Comparison of ENCODE assay signal across 8 mouse cellular contexts in genomic region chr4:126147533-126148160, GRCm38 (mm10). TPM values are rescaled to one million over a fixed set of nuclear protein-coding genes. Genes with fewer than 3 reads are reported as not detected.
DNase-seq lines count a peak whose midpoint lies in the region; ATAC-seq and TF ChIP-seq lines count a peak whose summit lies in the region.

Gene Eva1b, plus strand, starts transcription at chr4:126147744.

- WGBS in heart, embryonic 10.5 days, result 2% methylated on average over 24 of the region's 24 CpGs
- 6% methylated on average over 23 of the region's 24 CpGs for WGBS in lung, postnatal 0 days
- WGBS in small intestine, adult 2 months, result 15% methylated on average over 24 of the region's 24 CpGs

- ATAC-seq in lung, postnatal 0 days, result peak; percentile 79
- ATAC-seq in megakaryocyte progenitor cell, adult 5-6 weeks (replicated peaks; ENCODE audit: poor library complexity), result no peak

- peak within 1 kb of the TSS; percentile 78 for H3K4me3 ChIP-seq in heart, embryonic 10.5 days
- H3K4me3 ChIP-seq in lung, postnatal 0 days (ENCODE audit: low read depth, low read length), result peak within 1 kb of the TSS; percentile 57
- H3K4me3 ChIP-seq in small intestine, adult 2 months (ENCODE audit: low read depth, low read length), result peak within 1 kb of the TSS; percentile 76

- TF ChIP-seq EP300 in lung, postnatal 0 days (IDR thresholded peaks at IDR 0.05), result no peak

- no peaks in the 10 kb centered on the region for H3K9me3 ChIP-seq in heart, embryonic 10.5 days
- H3K9me3 ChIP-seq in lung, postnatal 0 days (ENCODE audit: low read length), result no peaks in the 10 kb centered on the region

- peak; percentile 79 for DNase-seq in R1 (ENCODE audit: low read depth, low spot score)
- DNase-seq in embryo, embryonic 11.5 days (ENCODE audit: low read depth, low spot score), result peak; percentile 69
- peak; percentile 90 for DNase-seq in heart, embryonic 10.5 days (ENCODE audit: low spot score)
- DNase-seq in kidney, adult 9 months, result peak; percentile 91
- peak; percentile 94 for DNase-seq in lung, postnatal 0 days (ENCODE audit: low spot score)
- DNase-seq in frontal cortex, postnatal 36 days (ENCODE audit: low spot score in 2 of 2), result no peak

- peaks cover 25% of the 10 kb centered on the region for H3K27me3 ChIP-seq in heart, embryonic 10.5 days (ENCODE audit: insufficient read depth, poor library complexity, severe bottlenecking)
- no peaks in the 10 kb centered on the region for H3K27me3 ChIP-seq in lung, postnatal 0 days (replicated peaks; ENCODE audit: insufficient read depth, low read length)
- 0 out of 2 replicates have a peak, but pooled peaks cover 3% of the 10 kb centered on the region for H3K27me3 ChIP-seq in small intestine, adult 2 months (ENCODE audit: control insufficient read depth, insufficient read depth, low read length)

- H3K36me3 ChIP-seq in heart, embryonic 10.5 days, result 0 out of 2 replicates have a peak, but pooled peaks cover 11% of the 10 kb centered on the region
- H3K36me3 ChIP-seq in lung, postnatal 0 days (ENCODE audit: insufficient read depth, low read length), result 0 out of 2 replicates have a peak, but pooled peaks cover 3% of the 10 kb centered on the region
- H3K36me3 ChIP-seq in small intestine, adult 2 months (ENCODE audit: control insufficient read depth, insufficient read depth, low read length), result peaks cover 3% of the 10 kb centered on the region; the same call in 1 of the 2 replicates

- H3K4me2 ChIP-seq in lung, postnatal 0 days (replicated peaks; ENCODE audit: low read depth, low read length), result peak within 1 kb of the TSS; percentile 78

- H3K27ac ChIP-seq in heart, embryonic 10.5 days, result peak within 1 kb of the TSS; percentile 94
- H3K27ac ChIP-seq in lung, postnatal 0 days (ENCODE audit: low read length), result peak within 1 kb of the TSS; percentile 93
- peak within 1 kb of the TSS; percentile 74 for H3K27ac ChIP-seq in small intestine, adult 2 months (ENCODE audit: insufficient read depth, low read depth, low read length)

- TF ChIP-seq POLR2A in small intestine, adult 2 months (IDR thresholded peaks at IDR 0.05; ENCODE audit: low read depth, low read length), result no peak

- peak within 1 kb of the TSS; percentile 67 for H3K9ac ChIP-seq in lung, postnatal 0 days (replicated peaks; ENCODE audit: low read depth)

- peaks cover 65% of the 10 kb centered on the region for H3K4me1 ChIP-seq in heart, embryonic 10.5 days
- H3K4me1 ChIP-seq in lung, postnatal 0 days (ENCODE audit: insufficient read depth, low read depth, low read length), result peaks cover 22% of the 10 kb centered on the region; the same call in 1 of the 2 replicates
- peaks cover 7% of the 10 kb centered on the region; the same call in 1 of the 2 replicates for H3K4me1 ChIP-seq in small intestine, adult 2 months (ENCODE audit: control insufficient read depth, insufficient read depth, insufficient read length, low read length)

- no peak for TF ChIP-seq CTCF in lung, postnatal 0 days (IDR thresholded peaks at IDR 0.05)
- TF ChIP-seq CTCF in small intestine, adult 2 months (IDR thresholded peaks at IDR 0.05; ENCODE audit: extremely low read depth, insufficient read length, insufficient replicate concordance, low read depth, low read length), result no peak

RNA-seq across cellular contexts. Expression of gene Eva1b, which starts in this region (rescaled TPM):
- 26.3 and 39.5 TPM in 2 replicates for polyA plus RNA-seq in heart, embryonic 10.5 days (2016; fragmentation: Nextera tagmentation; extraction: Ambion mirVana)
- polyA plus RNA-seq in lung, postnatal 0 days (2015; fragmentation: Nextera tagmentation; extraction: Ambion mirVana), result 151 TPM in 2 replicates
- 45.0 and 54.3 TPM in 2 replicates for polyA plus RNA-seq in small intestine, adult 2 months (2012; rRNA removed)
- 0.12 and 0.94 TPM in 2 replicates for total RNA-seq in megakaryocyte progenitor cell, adult 5-6 weeks (2015)
- 1.7 TPM in 1 of 2 replicates, not detected in the other for total RNA-seq in megakaryocyte progenitor cell, adult 5-6 weeks (2017)

Comparison
In these comparisons a context has a peak if more than half of its experiments do, and no peak if none do; other contexts are left out.
1. DNase-seq: peak in R1 (single experiment), embryo, embryonic 11.5 days (single experiment), heart, embryonic 10.5 days (single experiment), kidney, adult 9 months (single experiment) and lung, postnatal 0 days (single experiment); none in frontal cortex, postnatal 36 days (0 of 2).
2. Peak in every context shown above with its lines, with median percentiles within 50 percentile points of each other: H3K27ac ChIP-seq and H3K4me3 ChIP-seq.